Mouse (Mus musculus) layer of hippocampus, postnatal 10 days (tissue): ENCODE measurements around the gene Slc41a3. TPM values are rescaled to one million over a fixed set of nuclear protein-coding genes. Genes with fewer than 3 reads are reported as not detected.
"Not testable (repeated sequence)": the region's sequence is repeated elsewhere in the genome, so short reads cannot be mapped to it uniquely, and the experiment has no call there.

ENCODE experiments used
- DNase-seq, 2 experiments: peaks; one replicate each; pipeline ENCODE4 v3.0.0; 2021; ENCODE audit warnings: low spot score in 2 of 2
- total RNA-seq, 2 experiments: library from RNA; stranded (reverse); gene quantifications; 2 replicates each; pipeline ENCODE4 v1.2.3; 2021

Slc41a3 gene
- total RNA-seq, 2 experiments from 2014 or later: 8.2 TPM

DNA sequence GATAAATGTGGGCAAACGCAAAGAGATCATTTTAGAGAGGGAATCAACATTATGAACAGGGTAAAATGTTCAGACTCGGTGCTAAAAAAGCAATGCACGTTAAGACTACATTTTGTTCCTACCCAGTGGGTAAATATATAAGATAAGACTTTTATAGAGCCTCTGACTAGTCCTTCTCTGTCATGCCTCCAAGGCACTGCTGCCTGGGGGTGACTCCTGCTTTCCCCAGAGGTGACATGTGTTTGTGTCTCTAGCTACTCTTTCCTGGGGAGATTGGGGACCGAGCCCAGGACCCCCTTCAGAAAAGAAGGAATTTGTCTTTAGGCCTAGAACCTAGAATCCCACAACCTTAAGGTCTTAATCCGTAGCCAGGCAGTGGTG lies 18.9 kb downstream of the Slc41a3 start:
- DNase-seq: no peak

GRCm38 (mm10) chr6:90624184-90624583 lies 19.7 kb downstream of the Slc41a3 start:
- peak in 1 of 2 experiments; percentile 61 for DNase-seq

GRCm38 (mm10) chr6:90624733-90625132 lies 20.2 kb downstream of the Slc41a3 start:
- DNase-seq: no peak

- no peak for DNase-seq
These were observed 20.9 kb downstream of the Slc41a3 start for GRCm38 (mm10) chr6:90625207-90625994.

DNA sequence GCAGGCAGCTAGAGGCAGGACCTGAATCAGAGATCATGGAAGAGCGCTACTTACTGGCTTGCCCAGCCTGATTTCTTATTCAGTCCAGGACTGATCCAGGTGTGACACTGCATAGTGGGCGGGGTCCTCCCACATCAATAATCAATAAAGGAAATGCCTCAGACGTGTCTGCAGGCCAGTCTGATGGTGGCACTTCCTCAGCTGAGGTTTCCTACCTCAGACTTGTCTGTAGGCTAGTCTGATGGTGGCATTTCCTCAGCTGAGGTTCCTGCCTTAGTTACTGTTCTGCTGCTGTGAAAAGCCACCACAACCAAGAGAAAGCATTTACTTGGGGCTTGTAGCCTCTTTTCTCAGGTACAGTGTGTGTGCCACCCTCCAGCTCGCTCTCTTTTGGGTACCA lies 23.0 kb downstream of the Slc41a3 start:
- DNase-seq: no peak

GRCm38 (mm10) chr6:90629506-90629905 lies 25.0 kb downstream of the Slc41a3 start:
- DNase-seq: no peak

DNA sequence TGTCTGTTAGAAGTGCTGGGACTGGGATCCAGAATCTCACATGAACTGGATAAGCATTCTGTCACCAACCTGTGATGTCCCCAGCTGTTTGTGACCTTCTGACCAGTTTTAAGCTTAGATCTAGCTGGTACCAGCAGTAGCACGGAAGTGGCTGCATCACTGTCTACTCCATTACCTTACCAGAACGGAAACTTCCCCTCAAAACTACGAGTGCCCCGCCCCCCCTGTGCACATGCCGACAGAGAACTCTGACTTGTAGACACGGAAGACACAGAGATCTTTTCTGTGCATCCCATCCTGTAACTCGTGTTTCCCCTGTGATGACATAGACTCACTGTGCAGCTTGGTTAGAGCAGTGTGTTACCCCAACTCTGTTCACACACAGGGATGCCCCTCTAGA lies 25.9 kb downstream of the Slc41a3 start:
- no peak for DNase-seq

GRCm38 (mm10) chr6:90632526-90632925 lies 28.0 kb downstream of the Slc41a3 start:
- not testable (repeated sequence) for DNase-seq

GRCm38 (mm10) chr6:90635081-90635480 lies 30.6 kb downstream of the Slc41a3 start:
- no peak for DNase-seq

GRCm38 (mm10) chr6:90635611-90636010 lies 31.1 kb downstream of the Slc41a3 start:
- DNase-seq: no peak

DNA sequence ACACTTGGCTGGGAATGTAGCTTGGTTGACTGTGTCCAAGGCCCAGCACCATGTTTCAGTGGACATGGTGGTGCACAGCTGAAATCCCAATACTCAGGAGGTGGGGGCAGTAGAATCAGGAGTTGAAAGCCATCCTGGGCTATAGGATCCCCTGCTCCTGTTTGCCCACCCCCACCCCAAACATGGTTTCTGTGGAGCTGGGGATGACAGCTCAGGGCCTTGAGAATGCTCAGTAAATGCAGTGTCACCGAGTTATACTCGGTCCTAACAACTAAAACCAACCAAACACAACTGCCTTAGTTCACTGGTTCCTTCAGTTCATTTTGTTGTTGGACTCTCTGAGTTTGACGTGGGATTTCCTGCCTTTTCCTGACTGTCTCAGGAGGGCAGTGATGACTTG lies 38.5 kb downstream of the Slc41a3 start:
- DNase-seq: no peak

DNA sequence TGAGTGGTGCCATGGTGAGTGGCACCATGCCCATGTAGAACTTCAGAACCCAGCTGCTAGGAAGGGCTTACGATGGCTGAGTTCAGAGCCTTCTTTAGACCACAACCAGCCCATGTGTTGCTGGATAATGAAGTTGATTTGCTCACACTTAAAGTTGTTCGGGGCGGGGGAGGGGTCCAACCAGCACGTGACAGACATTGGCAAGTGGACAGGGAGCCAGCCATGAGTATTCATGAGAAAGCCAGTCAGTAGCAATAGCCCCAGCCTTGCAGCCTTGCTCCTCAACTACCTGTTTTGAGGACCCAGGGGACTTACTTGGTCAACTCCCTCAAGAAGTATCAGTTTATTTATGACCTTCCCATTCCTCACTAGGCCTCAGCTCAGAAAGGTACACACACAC lies 40.4 kb downstream of the Slc41a3 start:
- no peak for DNase-seq

GRCm38 (mm10) chr6:90648391-90648790 lies 43.9 kb downstream of the Slc41a3 start:
- DNase-seq: no peak

GRCm38 (mm10) chr6:90649279-90649678 lies 44.8 kb downstream of the Slc41a3 start:
- DNase-seq: no peak

GRCm38 (mm10) chr6:90650634-90651033 lies 46.1 kb downstream of the Slc41a3 start:
- DNase-seq: no peak

DNA sequence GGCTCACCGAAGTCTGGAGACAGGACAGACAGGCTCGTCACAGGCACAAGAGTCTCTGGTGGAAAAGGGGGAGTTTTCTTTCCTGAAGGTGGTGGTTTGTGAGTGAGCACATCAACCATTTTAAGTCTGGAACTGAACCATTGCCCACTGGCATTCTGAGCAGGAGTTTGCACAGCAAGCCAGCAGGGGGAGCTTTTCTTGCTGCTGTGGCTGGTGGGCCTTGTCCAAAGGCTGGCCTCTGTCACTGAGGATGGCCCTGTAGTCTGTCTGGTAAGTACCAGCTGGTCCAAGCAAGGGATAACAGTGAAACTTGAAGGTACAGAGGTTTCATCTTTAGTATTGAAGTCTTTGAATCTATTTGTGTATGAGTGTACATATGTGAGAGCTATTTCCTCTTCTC lies 49.2 kb downstream of the Slc41a3 start:
- peak; percentile 50 to 65 for DNase-seq

DNA sequence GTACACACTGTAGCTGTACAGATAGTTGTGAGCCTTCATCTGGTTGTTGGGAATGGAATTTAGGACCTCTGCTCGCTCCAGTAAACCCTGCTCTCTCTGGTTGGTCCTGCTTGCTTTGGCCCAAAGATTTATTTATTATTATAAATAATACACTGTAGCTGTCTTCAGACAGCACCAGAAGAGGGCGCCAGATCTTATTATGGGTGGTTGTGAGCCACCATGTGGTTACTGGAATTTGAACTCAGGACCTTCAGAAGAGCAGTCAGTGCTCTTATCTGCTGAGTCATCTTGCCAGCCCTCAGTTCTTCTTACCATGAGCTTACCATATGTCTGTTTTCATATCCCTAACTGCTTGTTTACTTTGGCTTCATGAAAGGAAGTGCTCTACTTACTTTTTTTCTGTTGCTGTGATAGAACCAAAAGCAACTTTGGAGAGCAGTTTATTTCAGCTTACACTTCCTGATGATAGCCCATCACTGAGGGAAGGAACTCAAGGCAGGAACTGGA lies 51.9 kb downstream of the Slc41a3 start:
- DNase-seq: not testable (repeated sequence)

DNA sequence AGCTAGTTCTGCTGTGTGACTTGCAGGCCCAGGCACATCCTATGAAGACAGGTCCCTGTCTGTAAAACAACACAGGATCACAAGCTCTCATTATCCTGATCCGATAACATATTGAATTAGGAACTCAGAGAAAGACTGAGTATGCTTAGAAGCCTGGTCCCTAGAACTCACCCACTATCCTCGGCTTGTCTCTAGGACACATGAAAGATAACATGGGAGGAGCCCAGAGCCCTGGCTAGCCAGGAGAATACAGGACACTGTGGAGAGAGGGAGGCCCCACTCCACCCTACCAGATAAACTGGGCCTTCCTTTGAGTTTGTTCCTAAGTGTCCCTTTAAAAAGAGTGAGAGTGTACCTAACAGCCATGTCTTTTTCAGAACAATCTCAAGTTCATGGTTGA lies 55.4 kb downstream of the Slc41a3 start:
- DNase-seq: no peak

GRCm38 (mm10) chr6:90660398-90661028 lies 56.0 kb downstream of the Slc41a3 start:
- DNase-seq: no peak

DNA sequence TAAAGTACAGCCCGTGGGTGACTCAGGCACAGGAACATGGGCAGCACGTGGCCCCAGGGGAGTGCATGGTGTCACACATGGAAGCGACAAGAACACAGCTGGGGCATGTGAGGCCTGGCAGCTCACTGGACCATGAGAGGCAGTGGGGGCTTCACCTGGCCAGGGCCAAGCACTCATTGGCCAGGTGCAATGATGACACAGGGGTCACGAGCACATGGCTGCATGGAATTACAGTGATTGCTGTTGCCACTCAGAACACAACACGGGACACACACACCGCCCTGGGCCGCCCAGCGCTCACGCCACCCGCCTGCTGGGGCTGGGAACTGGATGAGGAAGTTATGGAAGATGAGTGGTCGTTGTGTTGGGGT lies 56.5 kb downstream of the Slc41a3 start:
- no peak for DNase-seq

GRCm38 (mm10) chr6:90662148-90662547 lies 57.6 kb downstream of the Slc41a3 start:
- DNase-seq: no peak

DNA sequence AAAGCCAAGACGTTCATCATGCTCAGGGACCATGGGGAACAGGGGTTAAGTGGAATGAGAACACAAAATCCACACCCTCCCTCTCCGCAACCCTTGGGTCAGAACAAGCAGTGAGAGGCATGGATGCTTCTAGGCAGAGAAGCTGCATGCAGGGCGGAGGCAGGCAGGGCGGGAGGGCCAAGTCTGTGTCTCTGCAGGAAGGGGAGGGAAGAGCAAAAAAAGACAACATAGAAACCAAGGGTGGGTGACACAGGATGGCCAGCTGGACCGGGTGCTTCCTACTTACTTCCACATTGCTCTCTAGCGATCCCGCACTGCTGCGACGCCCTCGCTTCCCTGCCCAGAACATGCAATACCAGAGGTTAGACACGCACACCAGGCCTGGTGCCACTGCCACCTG lies 59.2 kb downstream of the Slc41a3 start:
- no peak for DNase-seq

GRCm38 (mm10) chr6:90668693-90669092 lies 64.2 kb downstream of the Slc41a3 start:
- no peak for DNase-seq
